Mouse (Mus musculus): Measurements from ENCODE around the gene Cyp2a12.
"Not testable (repeated sequence)": the region's sequence is repeated elsewhere in the genome, so short reads cannot be mapped to it uniquely, and the experiment has no call there.

The Cyp2a12 gene

GRCm38 (mm10) chr7:27028789-27029188 is at the start of gene Cyp2a12:
TSS of gene Cyp2a12 (plus strand) at chr7:27029081.
- DNase-seq (ENCODE audit: inconsistent ontology term), result no peak

DNA sequence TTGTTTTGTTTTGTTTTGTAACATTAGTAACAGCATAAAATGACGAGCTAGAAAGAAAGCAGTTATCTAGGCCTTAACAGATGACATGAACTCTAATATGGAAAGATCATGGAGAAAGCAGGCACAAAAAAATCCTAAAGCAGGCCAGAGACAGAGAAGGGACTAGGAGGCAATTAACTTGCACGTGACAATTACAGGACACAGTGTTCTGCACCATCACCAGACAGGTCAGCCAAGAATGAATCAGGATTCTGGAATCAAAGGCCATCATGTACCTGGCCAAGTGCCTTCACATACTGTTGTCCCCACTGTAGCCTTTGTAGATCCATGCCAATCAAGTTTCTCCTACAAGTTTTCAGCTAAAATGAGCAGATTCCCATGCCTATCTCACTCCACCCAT is 47.4 kb upstream of the Cyp2a12 start:
- DNase-seq (ENCODE audit: inconsistent ontology term), result not testable (repeated sequence)

- not testable (repeated sequence) for DNase-seq (ENCODE audit: inconsistent ontology term)
Observed at GRCm38 (mm10) chr7:26981937-26982336, 46.9 kb upstream of the Cyp2a12 start.

DNA sequence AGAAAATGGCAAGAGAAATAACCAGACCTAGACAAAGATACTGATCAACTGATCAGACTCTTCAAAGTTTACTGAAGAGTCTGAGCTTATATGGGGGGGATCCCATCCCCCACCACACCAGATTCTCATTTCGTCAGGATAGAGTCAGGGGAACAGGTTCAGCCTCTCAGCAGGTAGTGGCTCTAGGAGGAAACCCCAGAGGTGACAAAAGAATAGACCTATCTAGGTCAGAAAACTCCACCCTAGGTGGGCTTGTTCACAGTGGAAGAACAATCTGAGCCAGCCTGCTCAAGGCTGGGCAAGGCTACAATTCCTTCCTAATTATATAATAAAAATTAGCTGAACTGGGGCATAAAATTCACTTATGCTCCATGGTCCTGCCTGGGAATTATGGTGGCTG is 46.3 kb upstream of the Cyp2a12 start:
- DNase-seq (ENCODE audit: inconsistent ontology term), result no peak

- not testable (repeated sequence) for DNase-seq (ENCODE audit: inconsistent ontology term)
Observed at GRCm38 (mm10) chr7:26983151-26983550, 45.7 kb upstream of the Cyp2a12 start.

DNA sequence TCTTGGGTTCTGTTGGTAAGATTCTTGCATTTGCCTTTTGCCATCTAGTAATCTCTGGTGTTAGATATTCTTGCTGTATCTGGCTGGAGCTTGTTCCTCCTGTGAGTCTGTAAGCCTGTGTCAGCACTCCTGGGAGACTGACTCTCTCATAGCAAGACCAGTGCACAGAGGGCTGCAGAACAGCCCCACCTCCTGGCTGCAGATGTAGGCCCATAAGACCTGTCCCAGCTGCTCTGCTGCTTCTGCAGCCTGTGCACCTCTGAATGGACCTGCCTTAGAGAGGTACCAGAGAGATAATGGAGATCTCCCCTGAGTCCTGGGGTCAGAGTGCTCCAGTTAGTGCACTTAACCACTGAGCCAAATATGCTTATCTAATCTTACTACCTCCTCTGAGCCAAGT is 2.3 kb upstream of the Cyp2a12 start:
- not testable (repeated sequence) for DNase-seq (ENCODE audit: inconsistent ontology term)

DNA sequence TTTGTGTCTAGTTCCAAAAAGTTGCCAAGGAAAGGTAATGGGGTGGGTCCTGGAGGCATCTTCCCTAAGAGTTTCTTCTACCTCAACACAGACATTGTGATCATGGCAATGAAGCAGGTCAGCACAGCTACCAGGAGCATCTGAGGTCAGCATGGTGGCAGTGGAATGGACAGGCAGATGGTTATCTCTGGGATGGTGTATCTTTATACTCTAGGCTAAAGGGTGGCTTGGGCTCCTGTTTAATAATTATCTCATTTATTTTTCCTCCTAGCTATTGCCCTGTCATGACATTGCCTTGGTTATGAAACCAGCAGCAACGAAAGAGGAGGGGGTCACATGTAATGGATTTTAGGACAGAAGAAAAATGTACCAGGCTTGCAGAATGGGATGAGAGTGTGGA is 20.0 kb downstream of the Cyp2a12 start:
- not testable (repeated sequence) for DNase-seq (ENCODE audit: inconsistent ontology term)

- DNase-seq (ENCODE audit: inconsistent ontology term), result not testable (repeated sequence)
Observed at GRCm38 (mm10) chr7:27059333-27059732, 30.5 kb downstream of the Cyp2a12 start.

DNA sequence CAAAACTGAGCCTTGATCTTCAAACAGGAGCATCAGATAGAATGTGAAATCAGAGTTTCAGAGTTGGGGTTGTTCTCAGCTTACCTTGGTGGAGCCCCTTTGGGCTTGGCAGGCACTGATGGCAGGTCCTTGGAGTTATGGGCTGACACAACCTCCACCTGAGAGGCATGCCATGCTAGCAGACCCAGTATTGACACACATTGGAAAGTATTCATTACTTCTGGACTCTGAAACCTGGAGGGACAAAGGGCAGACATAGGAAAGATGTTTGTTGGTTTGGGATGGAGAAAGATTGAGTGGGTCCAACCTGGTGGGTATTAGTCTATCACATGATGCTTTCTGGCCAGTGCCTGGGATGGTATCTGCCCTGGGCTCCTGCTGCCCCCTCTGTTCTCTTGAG is 31.0 kb downstream of the Cyp2a12 start:
- not testable (repeated sequence) for DNase-seq (ENCODE audit: inconsistent ontology term)

GRCm38 (mm10) chr7:27078641-27079040 is 49.8 kb downstream of the Cyp2a12 start:
- DNase-seq (ENCODE audit: inconsistent ontology term), result no peak

GRCm38 (mm10) chr7:27081625-27082024 is 52.7 kb downstream of the Cyp2a12 start:
- DNase-seq (ENCODE audit: inconsistent ontology term), result no peak
